Mouse (Mus musculus): ENCODE data around the gene Plekhh1. TPM values are rescaled to one million over a fixed set of nuclear protein-coding genes. Genes with fewer than 3 reads are reported as not detected.

Plekhh1 gene
- polyA plus RNA-seq, 1 experiment from 2014 or later: 5.8 TPM

- Histone ChIP-seq H3K27me3 (ENCODE audit: insufficient read depth, low read length) (no peaks in the 10 kb centered on the region), H3K4me2 (ENCODE audit: low read length) (peak overlapping the region; percentile 87), H3K9me3 (replicated peaks; ENCODE audit: low read length) (no peaks in the 10 kb centered on the region), H3K9ac (ENCODE audit: low read depth, low read length) (no peak overlapping the region), H3K27ac (no peak overlapping the region), H3K4me1 (replicated peaks; ENCODE audit: insufficient read depth, low read length) (no peaks in the 10 kb centered on the region), H3K36me3 (ENCODE audit: insufficient read depth, low read length) (no peaks in the 10 kb centered on the region), H3K4me3 (replicated peaks; ENCODE audit: low read depth, low read length) (peak overlapping the region; percentile 97)
- DNase-seq (ENCODE audit: low spot score): no peak
- no peak for TF ChIP-seq CTCF (IDR thresholded peaks at IDR 0.05; ENCODE audit: low read depth)
- 39% methylated on average over 9 of the region's 9 CpGs for WGBS
- ATAC-seq (replicated peaks; ENCODE audit: low FRiP score, low read depth): no peak
These were observed 22.9 kb upstream of the Plekhh1 start for GRCm38 (mm10) chr12:79006076-79006475.

- Histone ChIP-seq H3K27ac (0 out of 2 replicates have a peak overlapping the region, but pooled peaks have one; percentile 8), H3K4me2 (ENCODE audit: low read length) (peak overlapping the region; percentile 87), H3K4me1 (replicated peaks; ENCODE audit: insufficient read depth, low read length) (no peaks in the 10 kb centered on the region), H3K4me3 (replicated peaks; ENCODE audit: low read depth, low read length) (peak overlapping the region; percentile 97), H3K9ac (ENCODE audit: low read depth, low read length) (peak overlapping the region; percentile 80), H3K36me3 (ENCODE audit: insufficient read depth, low read length) (no peaks in the 10 kb centered on the region), H3K27me3 (ENCODE audit: insufficient read depth, low read length) (no peaks in the 10 kb centered on the region), H3K9me3 (replicated peaks; ENCODE audit: low read length) (no peaks in the 10 kb centered on the region)
- peak; percentile 68 for DNase-seq (ENCODE audit: low spot score)
- TF ChIP-seq CTCF (IDR thresholded peaks at IDR 0.05; ENCODE audit: low read depth): peak; percentile 58
- ATAC-seq (replicated peaks; ENCODE audit: low FRiP score, low read depth): peak; percentile 66
- under 1% methylated on average over 50 of the region's 53 CpGs for WGBS
These were observed 22.4 kb upstream of the Plekhh1 start for GRCm38 (mm10) chr12:79006478-79007125.

- Histone ChIP-seq H3K9me3 (replicated peaks; ENCODE audit: low read length) (no peaks in the 10 kb centered on the region), H3K9ac (ENCODE audit: low read depth, low read length) (peak within 1 kb of the TSS; percentile 80), H3K27ac (0 out of 2 replicates have a peak within 1 kb of the TSS, but pooled peaks have one; percentile 8), H3K27me3 (ENCODE audit: insufficient read depth, low read length) (no peaks in the 10 kb centered on the region), H3K4me2 (ENCODE audit: low read length) (peak within 1 kb of the TSS; percentile 87), H3K4me1 (replicated peaks; ENCODE audit: insufficient read depth, low read length) (no peaks in the 10 kb centered on the region), H3K4me3 (replicated peaks; ENCODE audit: low read depth, low read length) (peak within 1 kb of the TSS; percentile 97), H3K36me3 (ENCODE audit: insufficient read depth, low read length) (no peaks in the 10 kb centered on the region)
- no peak for TF ChIP-seq CTCF (IDR thresholded peaks at IDR 0.05; ENCODE audit: low read depth)
- ATAC-seq (replicated peaks; ENCODE audit: low FRiP score, low read depth) (peak; percentile 63; the same call in 1 of the 2 replicates), DNase-seq (ENCODE audit: low spot score) (peak; percentile 62)
- 2% methylated on average over 49 of the region's 49 CpGs for WGBS
These were observed 21.7 kb upstream of the Plekhh1 start, which contains the start of gene Tmem229b for GRCm38 (mm10) chr12:79007126-79007753. Gene Tmem229b (minus strand): TSS chr12:79007627.

- DNase-seq (ENCODE audit: low spot score): peak; percentile 20
These were observed 18.4 kb upstream of the Plekhh1 start for GRCm38 (mm10) chr12:79010569-79010968.

GRCm38 (mm10) chr12:79016109-79016508 is 12.9 kb upstream of the Plekhh1 start:
- ATAC-seq (replicated peaks; ENCODE audit: low FRiP score, low read depth) (no peak), DNase-seq (ENCODE audit: low spot score) (no peak)
- H3K4me3 ChIP-seq (replicated peaks; ENCODE audit: low read depth, low read length): no peak overlapping the region
- H3K4me2 ChIP-seq (ENCODE audit: low read length): no peak overlapping the region
- no peaks in the 10 kb centered on the region for H3K36me3 ChIP-seq (ENCODE audit: insufficient read depth, low read length)
- WGBS: 58% methylated on average over 5 of the region's 5 CpGs
- no peak overlapping the region for H3K27ac ChIP-seq
- H3K4me1 ChIP-seq (replicated peaks; ENCODE audit: insufficient read depth, low read length): no peaks in the 10 kb centered on the region
- no peaks in the 10 kb centered on the region for H3K27me3 ChIP-seq (ENCODE audit: insufficient read depth, low read length)
- H3K9ac ChIP-seq (ENCODE audit: low read depth, low read length): no peak overlapping the region
- no peak for TF ChIP-seq CTCF (IDR thresholded peaks at IDR 0.05; ENCODE audit: low read depth)
- no peaks in the 10 kb centered on the region for H3K9me3 ChIP-seq (replicated peaks; ENCODE audit: low read length)

More at GRCm38 (mm10) chr12:79010569-79010968, 18.4 kb upstream of the Plekhh1 start:
- WGBS: 28% methylated on average over 3 of the region's 3 CpGs
- Histone ChIP-seq H3K27ac (no peak overlapping the region), H3K36me3 (ENCODE audit: insufficient read depth, low read length) (no peaks in the 10 kb centered on the region), H3K9ac (ENCODE audit: low read depth, low read length) (no peak overlapping the region), H3K27me3 (ENCODE audit: insufficient read depth, low read length) (no peaks in the 10 kb centered on the region), H3K4me1 (replicated peaks; ENCODE audit: insufficient read depth, low read length) (no peaks in the 10 kb centered on the region), H3K4me3 (replicated peaks; ENCODE audit: low read depth, low read length) (no peak overlapping the region), H3K9me3 (replicated peaks; ENCODE audit: low read length) (no peaks in the 10 kb centered on the region), H3K4me2 (ENCODE audit: low read length) (no peak overlapping the region)
- no peak for ATAC-seq (replicated peaks; ENCODE audit: low FRiP score, low read depth)
- TF ChIP-seq CTCF (IDR thresholded peaks at IDR 0.05; ENCODE audit: low read depth): no peak

- no peak for DNase-seq (ENCODE audit: low spot score)
- Histone ChIP-seq H3K36me3 (ENCODE audit: insufficient read depth, low read length) (no peaks in the 10 kb centered on the region), H3K9me3 (replicated peaks; ENCODE audit: low read length) (no peaks in the 10 kb centered on the region), H3K27ac (no peak overlapping the region), H3K9ac (ENCODE audit: low read depth, low read length) (no peak overlapping the region), H3K27me3 (ENCODE audit: insufficient read depth, low read length) (no peaks in the 10 kb centered on the region), H3K4me2 (ENCODE audit: low read length) (no peak overlapping the region), H3K4me1 (replicated peaks; ENCODE audit: insufficient read depth, low read length) (no peaks in the 10 kb centered on the region), H3K4me3 (replicated peaks; ENCODE audit: low read depth, low read length) (no peak overlapping the region)
- ATAC-seq (replicated peaks; ENCODE audit: low FRiP score, low read depth): no peak
- no peak for TF ChIP-seq CTCF (IDR thresholded peaks at IDR 0.05; ENCODE audit: low read depth)
- 59% methylated on average over 4 of the region's 4 CpGs for WGBS
These were observed 11.0 kb upstream of the Plekhh1 start for GRCm38 (mm10) chr12:79017994-79018399.
